Mouse (Mus musculus): ENCODE data around the gene Gm42906. TPM values are rescaled to one million over a fixed set of nuclear protein-coding genes. Genes with fewer than 3 reads are reported as not detected.

Gene Gm42906
- total and polyA plus RNA-seq, 3 experiments, result not detected

- no peak for DNase-seq (ENCODE audit: low read depth, low spot score)
- no peak for TF ChIP-seq MAFK (IDR thresholded peaks at IDR 0.05; ENCODE audit: borderline replicate concordance, low read depth, low read length)
- no peak for TF ChIP-seq CHD2 (IDR thresholded peaks at IDR 0.05; ENCODE audit: low read length)
- no peak for TF ChIP-seq GATA1 (IDR thresholded peaks at IDR 0.05; ENCODE audit: low read depth, low read length)
- TF ChIP-seq RAD21 (IDR thresholded peaks at IDR 0.05; ENCODE audit: low read depth, low read length), result no peak
- TF ChIP-seq ZKSCAN1 (IDR thresholded peaks at IDR 0.05; ENCODE audit: low read depth, low read length), result no peak
- no peak for TF ChIP-seq NELFE (IDR thresholded peaks at IDR 0.05; ENCODE audit: low read depth, low read length)
- no peak for TF ChIP-seq EP300 (IDR thresholded peaks at IDR 0.05; ENCODE audit: low read depth in 1 of 2, low read length in 2 of 2)
- no peak for TF ChIP-seq CTCF (IDR thresholded peaks at IDR 0.05 in 2 of 3, conservative IDR thresholded peaks at IDR 0.05 in 1 of 3; ENCODE audit: control insufficient read depth in 1 of 3, insufficient read depth in 1 of 3, low read depth in 2 of 3, low read length in 3 of 3, poor library complexity in 1 of 3, severe bottlenecking in 1 of 3)
- no peak for TF ChIP-seq RCOR1 (IDR thresholded peaks at IDR 0.05; ENCODE audit: low read depth, low read length)
- Histone ChIP-seq H3K36me3 (ENCODE audit: control insufficient read depth in 1 of 2, insufficient read depth in 2 of 2, low read length in 2 of 2) (no peaks in the 10 kb centered on the region), H3K9me3 (replicated peaks; ENCODE audit: insufficient read depth, low read length) (no peaks in the 10 kb centered on the region), H3K27me3 (ENCODE audit: control insufficient read depth in 1 of 2, insufficient read depth in 2 of 2, low read length in 2 of 2) (no peaks in the 10 kb centered on the region), H3K27ac (ENCODE audit: control insufficient read depth, low read depth, low read length) (no peak overlapping the region), H3K9ac (ENCODE audit: control insufficient read depth, low read depth, low read length, poor library complexity, severe bottlenecking) (no peak overlapping the region), H3K4me1 (ENCODE audit: control insufficient read depth in 1 of 2, insufficient read depth in 2 of 2, low read length in 2 of 2) (no peaks in the 10 kb centered on the region), H3K4me3 (ENCODE audit: control insufficient read depth in 1 of 2, insufficient read depth in 1 of 2, low read depth in 2 of 2, low read length in 2 of 2) (no peak overlapping the region), H3K79me2 (ENCODE audit: control insufficient read depth, insufficient read depth, low read length, poor library complexity) (no peaks in the 10 kb centered on the region)
These were observed 310.1 kb downstream of the Gm42906 start for GRCm38 (mm10) chr5:151117846-151118245.

- Histone ChIP-seq H3K79me2 (ENCODE audit: control insufficient read depth, insufficient read depth, low read length, poor library complexity) (no peaks in the 10 kb centered on the region), H3K4me3 (ENCODE audit: control insufficient read depth in 1 of 2, insufficient read depth in 1 of 2, low read depth in 2 of 2, low read length in 2 of 2) (no peak overlapping the region), H3K27ac (ENCODE audit: control insufficient read depth, low read depth, low read length) (no peak overlapping the region), H3K4me1 (ENCODE audit: control insufficient read depth in 1 of 2, insufficient read depth in 2 of 2, low read length in 2 of 2) (no peaks in the 10 kb centered on the region), H3K27me3 (ENCODE audit: control insufficient read depth in 1 of 2, insufficient read depth in 2 of 2, low read length in 2 of 2) (no peaks in the 10 kb centered on the region), H3K36me3 (ENCODE audit: control insufficient read depth in 1 of 2, insufficient read depth in 2 of 2, low read length in 2 of 2) (no peaks in the 10 kb centered on the region), H3K9me3 (replicated peaks; ENCODE audit: insufficient read depth, low read length) (no peaks in the 10 kb centered on the region), H3K9ac (ENCODE audit: control insufficient read depth, low read depth, low read length, poor library complexity, severe bottlenecking) (no peak overlapping the region)
- TF ChIP-seq UBTF (IDR thresholded peaks at IDR 0.05; ENCODE audit: borderline replicate concordance, insufficient read depth, low read depth, low read length) (no peak), KAT2A (conservative IDR thresholded peaks at IDR 0.05; ENCODE audit: low read depth, low read length) (no peak), JUND (IDR thresholded peaks at IDR 0.05; ENCODE audit: low read depth, low read length) (no peak), NRF1 (IDR thresholded peaks at IDR 0.05; ENCODE audit: insufficient read depth, low read depth, low read length, poor library complexity, severe bottlenecking) (no peak), USF2 (IDR thresholded peaks at IDR 0.05; ENCODE audit: borderline replicate concordance in 1 of 2, insufficient read depth in 1 of 2, low read depth in 1 of 2, low read length in 2 of 2) (no peak), EP300 (IDR thresholded peaks at IDR 0.05; ENCODE audit: low read depth in 1 of 2, low read length in 2 of 2) (no peak), POLR2A (IDR thresholded peaks at IDR 0.05; ENCODE audit: control insufficient read depth in 1 of 2, insufficient read depth in 1 of 2, low read depth in 1 of 2, low read length in 2 of 2, poor library complexity in 1 of 2) (no peak), SMC3 (IDR thresholded peaks at IDR 0.05; ENCODE audit: low read depth, low read length) (no peak), MAZ (IDR thresholded peaks at IDR 0.05; ENCODE audit: low read depth, low read length) (no peak), POLR2AphosphoS5 (IDR thresholded peaks at IDR 0.05; ENCODE audit: borderline replicate concordance, low read depth, low read length) (no peak), NELFE (IDR thresholded peaks at IDR 0.05; ENCODE audit: low read depth, low read length) (no peak), ETS1 (IDR thresholded peaks at IDR 0.05; ENCODE audit: low read depth, low read length) (no peak), BHLHE40 (IDR thresholded peaks at IDR 0.05; ENCODE audit: borderline replicate concordance, low read depth, low read length) (no peak), ZMIZ1 (IDR thresholded peaks at IDR 0.05; ENCODE audit: low read depth, low read length) (no peak), GABPA (IDR thresholded peaks at IDR 0.05; ENCODE audit: low read depth, low read length) (no peak), MXI1 (IDR thresholded peaks at IDR 0.05; ENCODE audit: low read depth, low read length) (no peak), CHD2 (IDR thresholded peaks at IDR 0.05; ENCODE audit: low read length) (no peak), ZKSCAN1 (IDR thresholded peaks at IDR 0.05; ENCODE audit: low read depth, low read length) (no peak)
- DNase-seq (ENCODE audit: low read depth, low spot score), result no peak
These were observed 311.6 kb downstream of the Gm42906 start for GRCm38 (mm10) chr5:151116192-151116887.

All from MEL (cell line).